Mouse (Mus musculus): Measurements from ENCODE around the gene Map7d3.

The Map7d3 gene

DNA sequence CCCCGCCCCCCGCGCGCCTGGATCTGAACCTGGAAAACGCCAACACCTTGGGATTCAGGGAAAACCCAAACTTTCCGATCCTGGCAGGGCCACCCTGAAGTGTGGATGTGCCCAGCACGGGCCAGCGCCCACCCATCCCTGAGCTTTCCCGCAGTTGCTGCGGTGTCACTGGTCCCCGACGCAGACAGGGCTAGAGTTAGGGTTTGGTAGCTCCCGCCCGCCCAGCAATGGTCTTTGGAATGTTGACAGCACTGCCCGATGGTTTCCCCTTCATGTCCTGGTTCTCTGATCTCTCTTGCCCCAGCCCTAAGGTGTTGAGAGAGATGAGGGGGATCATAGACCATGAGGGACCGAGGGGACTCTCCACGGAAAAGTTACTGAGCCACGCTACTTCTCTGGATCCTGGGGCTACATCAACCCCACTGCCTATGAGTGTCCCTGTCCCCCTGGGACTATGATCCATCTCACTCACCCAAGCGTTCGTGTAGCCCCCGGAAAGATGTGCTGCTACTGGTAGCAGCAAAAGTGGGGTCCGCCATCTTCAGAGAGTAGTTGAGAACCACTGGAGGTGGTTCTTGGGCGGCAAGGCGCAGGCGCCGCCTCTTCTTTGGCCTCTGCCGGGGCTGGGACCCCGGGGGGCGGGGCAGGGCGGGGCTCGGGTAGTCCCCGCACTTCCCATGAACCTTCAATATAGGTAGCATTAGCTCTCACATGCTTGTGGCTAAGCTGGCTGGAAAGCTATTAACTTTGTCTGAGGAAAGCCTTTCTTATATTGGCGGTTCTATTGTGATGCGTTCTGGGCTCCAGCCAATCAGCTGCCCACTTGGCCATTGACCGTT, at the start of gene Map7d3:
Gene Map7d3 (minus strand): TSS at position 562 of the 839 bp plus-strand sequence.
- in situ Hi-C loops (cut with MseI, MboI), result no loop called here

GRCm38 (mm10) chrX:56869863-56870262, 47.7 kb upstream of the Map7d3 start, which contains the start of gene Adgrg4:
Adgrg4 (plus strand) TSS chrX:56870163.
- in situ Hi-C loops (cut with MseI, MboI), result no loop called here

- in situ Hi-C loops (cut with MseI, MboI), result loop anchor here in 1 of 2 experiments (10.0 kb wide), 1 partner anchor 274 kb away; no protein-coding TSS in a partner anchor
These were observed 19.1 kb upstream of the Map7d3 start for GRCm38 (mm10) chrX:56841255-56841654.

DNA sequence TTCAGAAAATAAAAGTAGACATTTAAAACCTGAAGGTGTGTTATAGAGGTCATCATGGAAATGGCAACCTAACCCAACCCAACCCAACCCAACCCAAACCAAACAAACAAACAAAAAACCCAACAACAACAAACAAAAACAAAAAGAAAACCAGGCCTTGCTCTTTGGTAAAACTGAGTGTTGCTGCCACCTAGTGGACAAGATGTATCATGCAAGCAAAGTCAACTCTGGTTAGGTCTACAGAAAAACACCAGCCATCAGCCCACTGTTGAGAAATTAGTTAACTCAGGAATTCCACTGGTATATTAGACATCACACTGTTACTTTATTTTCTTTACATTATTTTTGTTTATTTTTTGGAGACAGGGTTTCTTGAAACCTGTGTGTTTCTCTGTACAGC, 17.2 kb upstream of the Map7d3 start:
- in situ Hi-C loops (cut with MseI, MboI), result no loop called here

GRCm38 (mm10) chrX:56835842-56836241, 13.7 kb upstream of the Map7d3 start:
- in situ Hi-C loops (cut with MseI, MboI), result no loop called here

DNA sequence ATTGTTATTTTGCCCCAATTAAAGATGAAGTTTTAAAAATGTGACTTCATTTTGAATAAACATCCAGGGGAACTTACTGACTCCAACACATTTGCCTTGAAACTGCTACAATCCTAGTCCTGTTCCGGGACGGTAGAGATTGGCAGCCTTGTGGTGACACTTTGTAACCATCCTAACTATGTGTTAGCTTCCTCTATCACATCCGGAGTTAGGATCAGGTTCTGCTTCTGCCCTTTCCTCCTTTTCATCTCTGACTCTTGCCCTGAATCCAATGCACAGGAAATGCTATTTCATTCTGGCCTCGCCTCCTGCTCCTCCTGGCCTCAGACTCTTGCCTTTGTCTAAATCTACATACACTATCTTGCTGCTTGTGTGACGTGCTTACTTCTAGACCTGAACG, 5.4 kb upstream of the Map7d3 start:
- in situ Hi-C loops (cut with MseI, MboI), result no loop called here

DNA sequence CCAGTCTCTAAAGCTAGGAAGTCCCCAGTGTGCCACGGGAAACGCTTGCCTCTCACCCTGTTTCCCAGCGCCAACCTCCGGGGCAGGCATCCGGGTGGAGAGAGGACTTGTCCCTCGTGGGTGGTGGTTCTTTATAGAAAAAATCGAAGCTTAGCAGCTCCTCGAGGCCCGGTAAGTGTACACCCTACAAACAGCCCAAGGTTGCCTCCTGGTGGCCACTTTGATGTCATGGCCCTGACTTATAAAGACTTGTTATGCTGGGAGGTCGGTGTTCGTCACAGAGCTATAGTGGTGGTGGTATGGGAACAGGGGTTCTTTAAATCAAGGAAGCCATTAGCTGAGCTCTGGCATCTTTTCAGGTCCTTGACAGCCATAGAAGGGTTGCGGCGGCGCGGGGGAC, 30.9 kb downstream of the Map7d3 start:
- in situ Hi-C loops (cut with MseI, MboI), result loop anchor here in 1 of 2 experiments (5.0 kb wide), 1 partner anchor 34 kb away; no protein-coding TSS in a partner anchor

- in situ Hi-C loops (cut with MseI, MboI), result loop anchor here in 1 of 2 experiments (5.0 kb wide), 1 partner anchor 33 kb away; no protein-coding TSS in a partner anchor
These were observed 31.5 kb downstream of the Map7d3 start for GRCm38 (mm10) chrX:56790591-56790990.

DNA sequence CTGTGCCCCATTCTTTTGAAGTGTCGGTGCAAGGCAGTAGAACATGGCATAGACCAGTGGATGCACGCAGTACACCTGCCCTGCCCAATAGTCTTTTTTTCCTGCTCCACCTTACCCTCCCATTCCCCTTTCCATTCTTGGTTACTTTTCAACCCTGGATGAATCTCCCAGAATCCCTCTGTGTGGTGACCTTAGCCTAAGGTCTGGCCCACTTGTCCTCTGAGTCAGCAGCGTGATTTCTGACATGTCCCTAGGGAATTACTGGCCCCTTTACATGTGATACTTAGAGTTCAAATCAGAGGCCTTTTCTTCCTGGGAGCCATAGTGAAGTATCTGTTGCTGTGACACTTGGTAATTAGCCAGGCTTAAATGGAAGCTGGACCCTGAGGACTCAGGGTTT, 34.6 kb downstream of the Map7d3 start:
- in situ Hi-C loops (cut with MseI, MboI), result no loop called here

GRCm38 (mm10) chrX:56786281-56787061, 35.7 kb downstream of the Map7d3 start:
- in situ Hi-C loops (cut with MseI, MboI), result no loop called here

GRCm38 (mm10) chrX:56773329-56773728, 48.8 kb downstream of the Map7d3 start:
- in situ Hi-C loops (cut with MseI, MboI), result no loop called here

GRCm38 (mm10) chrX:56771751-56772150, 50.4 kb downstream of the Map7d3 start:
- in situ Hi-C loops (cut with MseI, MboI), result no loop called here

DNA sequence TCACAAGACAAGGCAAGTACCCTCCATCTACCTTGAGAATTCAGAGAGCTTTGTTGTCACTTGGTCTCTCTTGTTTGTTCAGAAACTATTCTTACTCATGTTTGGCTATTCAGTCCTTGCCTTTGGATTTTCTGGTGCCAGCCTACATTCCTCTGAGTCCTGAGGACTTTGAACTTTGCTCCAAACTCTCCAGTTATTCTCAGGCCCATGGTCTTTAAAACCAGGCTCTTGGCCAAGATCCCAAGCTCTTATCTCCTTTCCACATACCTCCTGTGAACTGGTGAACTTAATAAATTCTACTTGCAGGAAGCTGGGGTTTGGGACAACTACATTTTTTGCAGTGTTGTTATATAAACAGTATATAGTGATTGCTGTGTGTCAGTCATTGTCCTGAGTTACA, 52.3 kb downstream of the Map7d3 start:
- in situ Hi-C loops (cut with MseI, MboI), result no loop called here

- in situ Hi-C loops (cut with MseI, MboI), result no loop called here
These were observed 61.8 kb downstream of the Map7d3 start for GRCm38 (mm10) chrX:56760257-56760760.

DNA sequence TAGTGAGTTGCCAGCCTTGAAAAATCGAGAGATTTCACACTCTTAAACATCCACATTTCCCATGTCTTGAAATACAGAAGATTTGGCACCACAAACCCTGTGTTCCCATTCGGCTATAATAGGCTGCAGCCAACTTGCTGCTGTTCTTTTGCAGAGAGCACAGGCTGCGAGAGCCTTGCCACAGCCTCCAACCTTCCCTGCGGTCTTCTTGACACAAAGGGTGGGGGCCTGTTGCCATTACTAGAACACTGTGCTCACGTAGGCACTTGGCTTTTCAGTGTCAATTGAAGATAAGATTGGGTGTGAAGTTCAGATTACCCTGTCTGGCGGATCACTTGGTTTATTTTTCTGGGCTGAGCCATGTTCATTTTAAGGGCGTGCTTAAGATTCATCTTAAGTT, 65.8 kb downstream of the Map7d3 start:
- in situ Hi-C loops (cut with MseI, MboI), result loop anchor here in 1 of 2 experiments (5.0 kb wide), 1 partner anchor 36 kb away; no protein-coding TSS in a partner anchor

GRCm38 (mm10) chrX:56755646-56756045, 66.5 kb downstream of the Map7d3 start:
- in situ Hi-C loops (cut with MseI, MboI), result loop anchor here in 1 of 2 experiments (5.0 kb wide), 1 partner anchor 37 kb away; no protein-coding TSS in a partner anchor

- in situ Hi-C loops (cut with MseI, MboI), result no loop called here
These were observed 68.5 kb downstream of the Map7d3 start for GRCm38 (mm10) chrX:56753317-56754289.

DNA sequence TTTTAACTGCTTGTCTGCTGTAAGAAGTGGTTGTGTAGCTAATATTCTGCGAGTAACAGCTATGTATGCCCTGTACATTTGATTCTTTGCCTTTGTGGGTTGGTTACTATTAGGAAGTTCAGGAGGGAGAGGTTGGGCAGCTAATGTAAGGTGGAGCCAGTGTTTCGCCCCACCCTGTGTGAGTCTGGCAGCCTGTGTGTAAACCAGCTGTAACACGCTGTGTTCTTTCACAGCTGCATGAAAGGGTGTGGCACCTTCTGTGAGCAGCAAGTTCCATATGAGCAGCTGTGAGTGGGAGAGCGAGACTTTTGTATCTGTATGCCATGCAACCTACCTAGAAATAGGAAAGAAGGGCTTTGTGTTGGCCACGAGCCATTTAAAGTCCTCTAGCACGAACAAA, 70.0 kb downstream of the Map7d3 start:
- in situ Hi-C loops (cut with MseI, MboI), result no loop called here

- in situ Hi-C loops (cut with MseI, MboI), result no loop called here
These were observed 70.6 kb downstream of the Map7d3 start for GRCm38 (mm10) chrX:56751536-56751935.

Data from mouse trophoblast stem cell (cell line).